Mouse (Mus musculus) CH12.LX (cell line): ENCODE data around the gene Dexi.

Source experiments
- POLR2A ChIP-seq: IDR thresholded peaks from 2 replicates; pipeline ENCODE4 v1.6.1; 2011; ENCODE audit warnings: low read depth, mild to moderate bottlenecking, improper control_type of control experiment, low read length
- TCF12 ChIP-seq: IDR thresholded peaks from 2 replicates; pipeline ENCODE4 v1.6.1; 2014; ENCODE audit warnings: low read depth, mild to moderate bottlenecking, inconsistent platforms, low read length, improper control_type of control experiment

- TF ChIP-seq POLR2A (no peak), TCF12 (no peak)
These were observed 38.5 kb upstream of the Dexi start for GRCm38 (mm10) chr16:10581234-10581898.
